Mouse (Mus musculus) heart, adult 2 months (tissue): ENCODE data around the gene Serpina6.

Experiments used
- CTCF ChIP-seq: fragments of 200-600 bp; IDR thresholded peaks from 2 replicates; pipeline ENCODE4 v1.8.1; 2022; ENCODE audit warnings: antibody characterized with exemption, mild to moderate bottlenecking, moderate library complexity
- EP300 ChIP-seq: fragments of 200-500 bp; IDR thresholded peaks from 2 replicates; pipeline ENCODE4 v1.6.1; 2011; ENCODE audit warnings: low read depth, low read length, control low read depth; ENCODE audit not compliant: insufficient read depth
- POLR2A ChIP-seq: fragments of 200-500 bp; IDR thresholded peaks from 2 replicates; pipeline ENCODE4 v1.6.1; 2011; ENCODE audit warnings: mild to moderate bottlenecking, low read depth, low read length, control low read depth; ENCODE audit not compliant: insufficient read depth

DNA sequence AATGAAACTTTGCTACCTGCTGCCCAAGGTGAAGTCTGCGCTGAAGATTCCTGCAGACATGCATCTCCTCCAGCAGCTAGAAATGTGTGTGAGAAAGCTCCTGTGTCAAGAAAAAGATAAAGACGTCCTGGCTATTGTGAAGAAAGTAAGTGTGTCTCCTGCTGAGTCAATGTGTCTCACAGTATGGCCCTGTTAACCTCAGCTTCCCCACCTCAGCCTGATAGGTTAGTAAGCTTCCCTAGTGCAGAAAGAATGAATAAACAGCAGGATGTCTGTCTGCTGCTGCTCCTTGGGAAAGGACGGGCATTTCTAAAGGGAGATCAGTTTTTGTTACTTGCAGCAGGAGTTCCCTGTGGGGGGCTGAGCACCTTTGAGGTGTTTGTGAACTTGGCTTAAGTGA is 56.6 kb downstream of the Serpina6 start:
- no peak for TF ChIP-seq CTCF
- TF ChIP-seq POLR2A, result no peak
- TF ChIP-seq EP300, result no peak
